Mouse (Mus musculus) heart, adult 18-20 months (tissue): ENCODE data around the gene Zdhhc1. TPM values are rescaled to one million over a fixed set of nuclear protein-coding genes. Genes with fewer than 3 reads are reported as not detected.

Experiments used
- DNase-seq, 2 experiments: peaks; one replicate each; pipeline ENCODE4 v3.0.0; 2021 to 2022; ENCODE audit warnings: mixed read lengths in 1 of 2
- total RNA-seq, 2 experiments: library from RNA; stranded (reverse); gene quantifications; 2 replicates each; pipeline ENCODE4 v1.2.3; 2021

Gene Zdhhc1
- total RNA-seq, 2 experiments from 2014 or later, result 12.5 to 14.2 TPM

- peak in 1 of 2 experiments; percentile 34 for DNase-seq
These were observed 18.9 kb downstream of the Zdhhc1 start for GRCm38 (mm10) chr8:105477792-105478191.

GRCm38 (mm10) chr8:105476628-105477413 lies 19.9 kb downstream of the Zdhhc1 start:
- DNase-seq, result peak; percentile 73 to 80

GRCm38 (mm10) chr8:105476161-105476560 lies 20.5 kb downstream of the Zdhhc1 start:
- DNase-seq, result peak in 1 of 2 experiments; percentile 9

- peak in 1 of 2 experiments; percentile 10 for DNase-seq
These were observed 21.0 kb downstream of the Zdhhc1 start for GRCm38 (mm10) chr8:105475742-105476141.

- DNase-seq, result peak; percentile 79 to 84
These were observed 21.4 kb downstream of the Zdhhc1 start for GRCm38 (mm10) chr8:105475254-105475653.

- peak in 1 of 2 experiments; percentile 45 for DNase-seq
These were observed 22.0 kb downstream of the Zdhhc1 start for GRCm38 (mm10) chr8:105474680-105475079.

GRCm38 (mm10) chr8:105473816-105474606 lies 22.7 kb downstream of the Zdhhc1 start:
- DNase-seq, result peak; percentile 71 to 85

- DNase-seq, result peak in 1 of 2 experiments; percentile 12
These were observed 23.7 kb downstream of the Zdhhc1 start for GRCm38 (mm10) chr8:105472983-105473382.

GRCm38 (mm10) chr8:105472414-105472932 lies 24.2 kb downstream of the Zdhhc1 start:
- DNase-seq, result peak in 1 of 2 experiments; percentile 13

GRCm38 (mm10) chr8:105471314-105472015 lies 25.2 kb downstream of the Zdhhc1 start, which contains the start of gene Tppp3:
Gene Tppp3, minus strand, starts transcription at chr8:105471526.
- peak; percentile 98 for DNase-seq

GRCm38 (mm10) chr8:105470681-105471313 lies 25.9 kb downstream of the Zdhhc1 start:
- no peak for DNase-seq

- DNase-seq, result peak in 1 of 2 experiments; percentile 25
These were observed 26.4 kb downstream of the Zdhhc1 start for GRCm38 (mm10) chr8:105470262-105470661.

- DNase-seq, result no peak
These were observed 26.9 kb downstream of the Zdhhc1 start for GRCm38 (mm10) chr8:105469816-105470215.

- peak; percentile 64 to 84 for DNase-seq
These were observed 27.5 kb downstream of the Zdhhc1 start for GRCm38 (mm10) chr8:105469041-105469695.

GRCm38 (mm10) chr8:105468002-105468720 lies 28.5 kb downstream of the Zdhhc1 start:
- peak in 1 of 2 experiments; percentile 5 for DNase-seq

- DNase-seq, result no peak
These were observed 29.2 kb downstream of the Zdhhc1 start for GRCm38 (mm10) chr8:105467396-105467985.

- peak in 1 of 2 experiments; percentile 47 for DNase-seq
These were observed 29.9 kb downstream of the Zdhhc1 start for GRCm38 (mm10) chr8:105466700-105467291.

- peak in 1 of 2 experiments; percentile 8 for DNase-seq
These were observed 30.5 kb downstream of the Zdhhc1 start for GRCm38 (mm10) chr8:105466246-105466645.

- peak in 1 of 2 experiments; percentile 44 for DNase-seq
These were observed 32.1 kb downstream of the Zdhhc1 start for GRCm38 (mm10) chr8:105464595-105464994.
